Mouse (Mus musculus): ENCODE data around the gene Ica1l.
A peak's percentile ranks its signal among the peaks of the same experiment; 100 is the strongest.

The Ica1l gene

GRCm38 (mm10) chr1:59959941-59960340 lies 83.0 kb downstream of the Ica1l start:
- no peak for DNase-seq (ENCODE audit: low spot score)

GRCm38 (mm10) chr1:59957206-59957605 lies 85.8 kb downstream of the Ica1l start:
- DNase-seq (ENCODE audit: low spot score), result no peak

- DNase-seq (ENCODE audit: low spot score), result no peak
Measured at GRCm38 (mm10) chr1:59947509-59947908, 95.5 kb downstream of the Ica1l start.

- no peak for DNase-seq (ENCODE audit: low spot score)
Measured at GRCm38 (mm10) chr1:59945969-59946368, 97.0 kb downstream of the Ica1l start.

GRCm38 (mm10) chr1:59943825-59944224 lies 99.2 kb downstream of the Ica1l start:
- peak; percentile 37 for DNase-seq (ENCODE audit: low spot score)

- DNase-seq (ENCODE audit: low spot score), result peak; percentile 56
Measured at GRCm38 (mm10) chr1:59942057-59942790, 100.8 kb downstream of the Ica1l start.

- DNase-seq (ENCODE audit: low spot score), result no peak
Measured at GRCm38 (mm10) chr1:59941063-59941462, 101.9 kb downstream of the Ica1l start.

- DNase-seq (ENCODE audit: low spot score), result no peak
Measured at GRCm38 (mm10) chr1:59932991-59933390, 110.0 kb downstream of the Ica1l start.

Measured in lung, postnatal 25 days (tissue).